Mouse (Mus musculus) CH12.LX (cell line): ENCODE measurements around the gene Bank1. TPM values are rescaled to one million over a fixed set of nuclear protein-coding genes. Genes with fewer than 3 reads are reported as not detected.

Source experiments
- DNase-seq: peaks from one replicate; pipeline ENCODE4 v3.0.0-alpha.2; 2013; ENCODE audit errors: extremely low read depth
- H3K27ac ChIP-seq: 2 replicates; pipeline ENCODE4 v1.5.1; 2012; ENCODE audit warnings: low read depth, mild to moderate bottlenecking, control low read depth, moderate library complexity; ENCODE audit not compliant: insufficient read depth
- H3K27me3 ChIP-seq: replicated peaks from 2 replicates; pipeline ENCODE3; 2012; ENCODE audit warnings: inconsistent platforms
- H3K36me3 ChIP-seq, 2 experiments: replicated peaks in 1 of 2; 2 replicates each; pipeline versions ENCODE3 to v1.6.1; 2012; ENCODE audit warnings: inconsistent platforms in 1 of 2, low read length in 1 of 2, mild to moderate bottlenecking in 1 of 2, mixed read lengths in 1 of 2, moderate library complexity in 1 of 2; ENCODE audit not compliant: control insufficient read depth in 1 of 2, insufficient read depth in 1 of 2
- H3K4me1 ChIP-seq, 2 experiments: 2 replicates each; pipeline ENCODE4 v1.6.1; 2012; ENCODE audit warnings: inconsistent platforms in 1 of 2, moderate library complexity in 1 of 2; ENCODE audit not compliant: insufficient read depth in 2 of 2, control insufficient read depth in 1 of 2
- H3K4me2 ChIP-seq: 2 replicates; pipeline ENCODE4 v1.6.1; 2012; ENCODE audit warnings: low read depth, mild to moderate bottlenecking, control low read depth; ENCODE audit not compliant: poor library complexity, insufficient read depth, severe bottlenecking
- H3K4me3 ChIP-seq, 3 experiments: fragments of 150-350 bp in 1 of 3; sonication (generic) in 1 of 3; replicated peaks in 1 of 3; 2 replicates each; pipeline versions ENCODE3 to v1.5.1; 2011 to 2012; ENCODE audit warnings: low read depth in 2 of 3, low read length in 2 of 3, mild to moderate bottlenecking in 2 of 3, moderate library complexity in 2 of 3, control low read depth in 1 of 3, improper control_type of control experiment in 1 of 3, inconsistent platforms in 1 of 3, mixed read lengths in 1 of 3; ENCODE audit not compliant: poor library complexity in 1 of 3
- H3K79me2 ChIP-seq: replicated peaks from 2 replicates; pipeline ENCODE4 v1.6.1; 2012; ENCODE audit warnings: mild to moderate bottlenecking, moderate library complexity; ENCODE audit not compliant: control insufficient read depth, poor library complexity, insufficient read depth, severe bottlenecking; ENCODE audit errors: extremely low read depth
- H3K9ac ChIP-seq: 2 replicates; pipeline ENCODE4 v1.6.1; 2012; ENCODE audit warnings: low read depth, mild to moderate bottlenecking, control low read depth, moderate library complexity; ENCODE audit not compliant: insufficient read depth
- H3K9me3 ChIP-seq: replicated peaks from 2 replicates; pipeline ENCODE3; 2012; ENCODE audit warnings: low read length, inconsistent platforms, mixed read lengths
- CHD1 ChIP-seq: IDR thresholded peaks from 2 replicates; pipeline ENCODE4 v1.6.1; 2012; ENCODE audit warnings: low read depth, low read length, improper control_type of control experiment, inconsistent platforms
- CTCF ChIP-seq, 2 experiments: IDR thresholded peaks in 1 of 2; conservative IDR thresholded peaks in 1 of 2; 2 replicates each; pipeline ENCODE4 v1.5.1; 2011 to 2012; ENCODE audit warnings: low read depth in 2 of 2, low read length in 2 of 2, improper control_type of control experiment in 1 of 2, inconsistent platforms in 1 of 2, mild to moderate bottlenecking in 1 of 2, moderate library complexity in 1 of 2
- E2F4 ChIP-seq: IDR thresholded peaks from 2 replicates; pipeline ENCODE4 v1.6.1; 2011; ENCODE audit warnings: low read depth, low read length, improper control_type of control experiment; ENCODE audit not compliant: insufficient replicate concordance
- ELF1 ChIP-seq: IDR thresholded peaks from 2 replicates; pipeline ENCODE4 v1.6.1; 2014; ENCODE audit warnings: low read depth, mild to moderate bottlenecking, inconsistent platforms, low read length, improper control_type of control experiment
- EP300 ChIP-seq: IDR thresholded peaks from 2 replicates; pipeline ENCODE4 v1.6.1; 2011; ENCODE audit warnings: low read length, improper control_type of control experiment
- HCFC1 ChIP-seq: IDR thresholded peaks from 2 replicates; pipeline ENCODE4 v1.6.1; 2012; ENCODE audit warnings: low read depth, mild to moderate bottlenecking, inconsistent platforms, low read length, improper control_type of control experiment
- IRF4 ChIP-seq: IDR thresholded peaks from 2 replicates; pipeline ENCODE4 v1.6.1; 2014; ENCODE audit warnings: low read depth, mild to moderate bottlenecking, inconsistent platforms, low read length, improper control_type of control experiment
- JUND ChIP-seq: conservative IDR thresholded peaks from 2 replicates; pipeline ENCODE4 v1.6.1; 2011; ENCODE audit warnings: low read depth, low read length, improper control_type of control experiment
- MAX ChIP-seq: IDR thresholded peaks from 2 replicates; pipeline ENCODE4 v1.6.1; 2011; ENCODE audit warnings: low read length, improper control_type of control experiment
- MXI1 ChIP-seq: IDR thresholded peaks from 2 replicates; pipeline ENCODE4 v1.6.1; 2011; ENCODE audit warnings: mild to moderate bottlenecking, low read depth, low read length, improper control_type of control experiment
- MYC ChIP-seq: IDR thresholded peaks from 2 replicates; pipeline ENCODE4 v1.6.1; 2011; ENCODE audit warnings: low read depth, mild to moderate bottlenecking, improper control_type of control experiment, low read length
- NRF1 ChIP-seq: IDR thresholded peaks from 2 replicates; pipeline ENCODE4 v1.6.1; 2014; ENCODE audit warnings: low read depth, mild to moderate bottlenecking, inconsistent platforms, low read length, improper control_type of control experiment, moderate library complexity
- PAX5 ChIP-seq: IDR thresholded peaks from 2 replicates; pipeline ENCODE4 v1.6.1; 2012; ENCODE audit warnings: low read length, inconsistent platforms, mixed read lengths
- POLR2A ChIP-seq: IDR thresholded peaks from 2 replicates; pipeline ENCODE4 v1.6.1; 2011; ENCODE audit warnings: low read depth, mild to moderate bottlenecking, improper control_type of control experiment, low read length
- RCOR1 ChIP-seq: conservative IDR thresholded peaks from 2 replicates; pipeline ENCODE4 v1.6.1; 2012; ENCODE audit warnings: low read depth, mild to moderate bottlenecking, inconsistent platforms, low read length, improper control_type of control experiment
- SMC3 ChIP-seq: IDR thresholded peaks from 2 replicates; pipeline ENCODE4 v1.6.1; 2011; ENCODE audit warnings: low read depth, low read length, improper control_type of control experiment
- TCF12 ChIP-seq: IDR thresholded peaks from 2 replicates; pipeline ENCODE4 v1.6.1; 2014; ENCODE audit warnings: low read depth, mild to moderate bottlenecking, inconsistent platforms, low read length, improper control_type of control experiment
- USF2 ChIP-seq: conservative IDR thresholded peaks from 2 replicates; pipeline ENCODE4 v1.6.1; 2011; ENCODE audit warnings: low read depth, low read length, improper control_type of control experiment
- ZC3H11A ChIP-seq: IDR thresholded peaks from 2 replicates; pipeline ENCODE4 v1.6.1; 2012; ENCODE audit warnings: low read depth, mild to moderate bottlenecking, inconsistent platforms, low read length, improper control_type of control experiment
- ZKSCAN1 ChIP-seq: IDR thresholded peaks from 2 replicates; pipeline ENCODE4 v1.6.1; 2012; ENCODE audit warnings: low read depth, inconsistent platforms, low read length, improper control_type of control experiment, borderline replicate concordance
- ZNF384 ChIP-seq: IDR thresholded peaks from 2 replicates; pipeline ENCODE4 v1.6.1; 2012; ENCODE audit warnings: low read depth, low read length, improper control_type of control experiment, inconsistent platforms
- dilution Hi-C: fragments of 300-500 bp; cut with MboI; formaldehyde crosslinking; loops from 2 replicates; pipeline ENCODE4 v1.14.3; 2020; ENCODE audit warnings: low sequenced_read_pairs; ENCODE audit not compliant: extremely low pct_unique_long_range_greater_than_20kb, extremely low pct_ligation_motif_present
- in situ Hi-C: fragments of 300-500 bp; cut with MboI; formaldehyde crosslinking; loops from 3 replicates; pipeline ENCODE4 v1.14.3; 2019; ENCODE audit warnings: low sequenced_read_pairs, low pct_ligation_motif_present, low pct_unique_long_range_greater_than_20kb, mixed read lengths
- polyA plus RNA-seq: library from polyadenylated mRNA; unstranded; fragments of >175 nt; gene quantifications from 2 replicates; pipeline ENCODE4 v1.2.1, GENCODE M21; 2012; ENCODE audit warnings: low read depth; ENCODE audit not compliant: insufficient read length
- total RNA-seq, 2 experiments: library from RNA; depleted of rRNA; stranded (reverse); fragments of 300-350 nt in 1 of 2; fragments of >200 nt in 1 of 2; gene quantifications; 2 replicates each; pipeline ENCODE4 v1.2.3; 2012 to 2014

Bank1 gene
- total and polyA plus RNA-seq, 3 experiments = 13.1 to 36.2 (median 27.3) TPM

DNA sequence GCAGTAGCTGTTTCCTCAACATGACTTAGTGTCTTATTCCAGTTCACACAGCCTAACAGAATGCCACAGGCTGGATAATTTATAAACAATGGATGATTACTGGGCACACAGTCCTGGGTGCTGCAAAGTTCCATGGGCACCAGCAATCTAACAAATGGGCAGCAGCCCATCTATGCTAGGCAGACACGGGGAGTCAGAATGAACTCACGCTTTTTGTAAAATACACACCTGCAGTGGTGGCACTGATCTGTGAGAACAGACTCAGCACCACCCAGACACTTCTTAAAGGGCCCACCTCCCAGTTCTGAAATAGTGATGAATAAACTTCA, 159.9 kb downstream of the Bank1 start:
- dilution Hi-C loops = no loop called here
- H3K4me3 ChIP-seq = no peak overlapping the region
- TF ChIP-seq NRF1 (no peak), CTCF (conservative IDR thresholded peaks at IDR 0.05 in 1 of 2, IDR thresholded peaks at IDR 0.05 in 1 of 2; ENCODE audit: low read depth in 2 of 2, low read length in 2 of 2) (no peak), EP300 (no peak), ZNF384 (no peak)
- no peak overlapping the region for H3K4me2 ChIP-seq
- H3K27ac ChIP-seq = no peak overlapping the region
- H3K27me3 ChIP-seq = no peaks in the 10 kb centered on the region
- DNase-seq = no peak
- H3K4me1 ChIP-seq = peaks cover 0 to 17% of the 10 kb centered on the region in 2 experiments; a peak in 1 of 4 replicates
- H3K79me2 ChIP-seq = no peaks in the 10 kb centered on the region
- peaks cover 0 to 25% of the 10 kb centered on the region in 2 experiments for H3K36me3 ChIP-seq
- in situ Hi-C loops = no loop called here
- H3K9me3 ChIP-seq = no peaks in the 10 kb centered on the region
- H3K9ac ChIP-seq = no peak overlapping the region

DNA sequence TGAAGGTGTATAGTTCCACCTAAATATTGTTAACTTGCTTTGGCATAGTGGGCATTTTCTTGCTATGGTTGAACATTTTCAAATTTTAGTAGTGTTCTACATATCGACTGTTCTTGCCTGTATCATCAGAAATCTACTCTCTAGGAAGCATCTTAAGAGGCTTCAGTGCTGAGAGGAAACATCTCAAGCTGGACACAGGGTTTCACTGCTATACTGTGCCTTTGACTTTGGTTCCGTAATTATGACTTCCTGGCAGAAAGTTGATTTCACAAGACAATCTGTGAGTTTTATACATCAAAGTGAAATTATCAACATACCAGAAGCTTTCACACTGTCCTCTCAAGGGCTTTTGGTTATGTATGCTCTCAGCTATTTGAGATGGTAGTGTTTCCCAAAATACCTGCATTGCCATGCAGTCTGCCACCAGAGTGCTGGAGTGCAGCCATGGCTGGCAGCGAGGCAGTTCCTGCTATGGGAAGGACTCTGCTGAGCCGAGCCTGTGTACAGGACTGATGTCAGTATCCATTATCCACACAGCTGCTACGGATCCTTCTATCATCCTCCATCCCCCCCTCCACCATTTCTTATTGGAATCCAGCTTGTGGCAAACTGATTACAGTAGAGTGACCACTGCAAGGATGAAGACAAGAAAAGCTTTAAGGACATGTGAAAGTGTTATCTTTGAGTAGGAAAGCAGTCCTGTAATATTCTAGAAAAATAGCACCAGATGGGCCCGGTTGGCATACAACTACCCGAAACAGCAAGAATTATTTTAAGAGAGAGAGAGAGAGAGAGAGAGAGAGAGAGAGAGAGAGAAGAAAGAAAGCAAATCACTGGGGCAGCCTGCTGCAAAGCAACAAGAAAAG, 160.5 kb downstream of the Bank1 start:
- H3K4me1 ChIP-seq = peaks cover 0 to 17% of the 10 kb centered on the region in 2 experiments; a peak in 1 of 4 replicates
- no peak overlapping the region for H3K9ac ChIP-seq
- H3K36me3 ChIP-seq = peaks cover 0 to 28% of the 10 kb centered on the region in 2 experiments
- no peaks in the 10 kb centered on the region for H3K9me3 ChIP-seq
- in situ Hi-C loops (no loop called here), dilution Hi-C loops (no loop called here)
- H3K4me3 ChIP-seq = no peak overlapping the region
- no peak for TF ChIP-seq E2F4
- no peak for TF ChIP-seq IRF4
- TF ChIP-seq RCOR1 = no peak
- TF ChIP-seq HCFC1 = no peak
- no peak for TF ChIP-seq SMC3
- TF ChIP-seq MYC = no peak
- no peak for TF ChIP-seq ZC3H11A
- no peak for TF ChIP-seq JUND
- no peaks in the 10 kb centered on the region for H3K79me2 ChIP-seq
- H3K27ac ChIP-seq = no peak overlapping the region
- H3K4me2 ChIP-seq = no peak overlapping the region
- DNase-seq = no peak
- H3K27me3 ChIP-seq = no peaks in the 10 kb centered on the region

DNA sequence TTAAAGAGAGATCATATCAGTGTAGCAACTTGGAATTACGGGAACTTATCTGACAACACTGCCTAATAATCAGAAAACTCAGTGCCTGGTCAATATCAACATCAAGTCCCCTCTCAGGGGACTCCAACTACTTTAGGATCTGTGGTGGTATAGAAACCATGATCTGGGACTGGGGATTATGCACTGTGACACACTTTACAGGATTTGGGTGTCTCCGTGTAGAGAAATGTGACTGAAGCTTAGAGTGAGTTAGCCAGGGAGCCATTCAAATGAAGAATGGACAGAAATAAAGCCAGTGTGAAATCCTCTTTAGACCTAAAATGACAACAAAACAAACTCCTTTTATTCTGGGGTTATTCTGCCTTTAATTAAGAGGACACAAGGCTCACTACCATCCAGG, 167.8 kb downstream of the Bank1 start:
- Histone ChIP-seq H3K27me3 (no peaks in the 10 kb centered on the region), H3K4me2 (no peak overlapping the region), H3K4me1 (peaks cover 0 to 3% of the 10 kb centered on the region in 2 experiments; a peak in 1 of 4 replicates), H3K79me2 (no peaks in the 10 kb centered on the region)
- dilution Hi-C loops = no loop called here
- no peak for TF ChIP-seq PAX5
- TF ChIP-seq MAX = no peak
- TF ChIP-seq NRF1 = no peak
- no peak for TF ChIP-seq HCFC1
- no peak for TF ChIP-seq USF2
- no peak for TF ChIP-seq MXI1
- TF ChIP-seq CHD1 = no peak
- no peak for TF ChIP-seq TCF12
- no peak for TF ChIP-seq POLR2A
- TF ChIP-seq RCOR1 = no peak
- TF ChIP-seq ZKSCAN1 = no peak
- TF ChIP-seq ELF1 = no peak
- TF ChIP-seq, all 38 proteins: peak for 0
- in situ Hi-C loops = no loop called here
- H3K4me3 ChIP-seq = no peak overlapping the region
- H3K9ac ChIP-seq = no peak overlapping the region
- H3K27ac ChIP-seq = no peak overlapping the region
- H3K36me3 ChIP-seq = peaks cover 0 to 8% of the 10 kb centered on the region in 2 experiments
- no peaks in the 10 kb centered on the region for H3K9me3 ChIP-seq
- DNase-seq = no peak
